Mouse (Mus musculus): ENCODE data around the gene Itga3. TPM values are rescaled to one million over a fixed set of nuclear protein-coding genes. Genes with fewer than 3 reads are reported as not detected.

Itga3 gene
- total and polyA plus RNA-seq, 3 experiments, result 5.8 to 53.0 (median 9.0) TPM

DNA sequence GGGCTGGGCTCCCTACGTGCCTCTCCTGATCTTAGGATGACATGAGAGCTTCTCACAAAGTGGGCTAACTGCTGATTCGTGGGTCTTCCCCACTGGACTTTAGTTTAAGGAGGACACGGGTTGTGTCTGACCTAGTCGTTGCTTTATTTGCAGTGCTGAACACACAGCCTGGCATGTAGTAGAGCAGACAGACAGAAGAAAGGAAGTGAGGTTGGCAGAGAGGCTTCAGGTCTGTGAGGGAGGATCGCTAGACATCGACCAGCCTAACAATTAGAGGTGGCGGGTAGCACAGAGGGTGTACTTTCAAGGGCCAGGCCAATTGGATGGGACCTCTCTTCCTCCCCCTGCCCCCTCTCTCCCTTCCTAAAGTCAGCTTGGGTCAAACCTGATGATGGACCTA is 33.0 kb downstream of the Itga3 start:
- H3K79me2 ChIP-seq (replicated peaks; ENCODE audit: control insufficient read depth, extremely low read depth, insufficient read depth, poor library complexity, severe bottlenecking), result no peaks in the 10 kb centered on the region

DNA sequence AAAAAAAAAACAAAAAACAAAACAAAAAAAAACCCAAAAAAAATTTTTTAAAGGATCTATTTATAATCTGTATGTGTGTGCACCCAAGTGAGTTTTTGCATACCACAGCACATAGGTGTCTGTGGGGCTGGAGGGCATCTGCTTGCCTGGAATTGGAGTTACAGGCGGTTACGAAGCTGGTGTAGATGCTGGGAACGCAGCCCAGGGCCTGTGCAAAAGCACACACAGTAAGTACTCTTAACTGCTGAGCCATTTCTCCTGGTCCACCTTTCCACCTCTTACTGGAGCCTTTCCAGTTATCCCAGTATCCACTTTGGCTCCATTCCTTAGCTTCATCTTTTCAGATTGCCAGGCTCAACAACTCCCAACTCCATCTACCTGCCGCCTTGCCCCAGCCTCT is 33.5 kb downstream of the Itga3 start:
- no peaks in the 10 kb centered on the region for H3K9me3 ChIP-seq (replicated peaks; ENCODE audit: low read length)
- H3K9ac ChIP-seq (ENCODE audit: insufficient read depth, low read depth), result no peak overlapping the region
- no peak overlapping the region for H3K4me3 ChIP-seq (replicated peaks in 1 of 3; ENCODE audit: low read depth in 2 of 3, low read length in 2 of 3, poor library complexity in 1 of 3)
- DNase-seq (ENCODE audit: extremely low read depth), result no peak
- peaks cover 26 to 40% of the 10 kb centered on the region in 2 experiments for H3K36me3 ChIP-seq (replicated peaks in 1 of 2; ENCODE audit: control insufficient read depth in 1 of 2, insufficient read depth in 1 of 2, low read length in 1 of 2)
- no peak for TF ChIP-seq MXI1 (IDR thresholded peaks at IDR 0.05; ENCODE audit: low read depth, low read length)
- no peak for TF ChIP-seq SMC3 (IDR thresholded peaks at IDR 0.05; ENCODE audit: low read depth, low read length)
- no peak for TF ChIP-seq HCFC1 (IDR thresholded peaks at IDR 0.05; ENCODE audit: low read depth, low read length)
- TF ChIP-seq TCF12 (IDR thresholded peaks at IDR 0.05; ENCODE audit: low read depth, low read length), result no peak
- no peak for TF ChIP-seq MAX (IDR thresholded peaks at IDR 0.05; ENCODE audit: low read length)
- no peak for TF ChIP-seq POLR2A (IDR thresholded peaks at IDR 0.05; ENCODE audit: low read depth, low read length)
- TF ChIP-seq CHD2 (IDR thresholded peaks at IDR 0.05; ENCODE audit: low read length), result no peak
- no peak for TF ChIP-seq JUN (IDR thresholded peaks at IDR 0.05; ENCODE audit: insufficient read depth, low read depth, low read length)
- no peak for TF ChIP-seq RCOR1 (conservative IDR thresholded peaks at IDR 0.05; ENCODE audit: low read depth, low read length)
- TF ChIP-seq SIN3A (IDR thresholded peaks at IDR 0.05; ENCODE audit: low read length), result no peak
- no peak for TF ChIP-seq CTCF (conservative IDR thresholded peaks at IDR 0.05 in 1 of 2, IDR thresholded peaks at IDR 0.05 in 1 of 2; ENCODE audit: low read depth in 2 of 2, low read length in 2 of 2)
- no peak for TF ChIP-seq ETS1 (conservative IDR thresholded peaks at IDR 0.05; ENCODE audit: low read depth, low read length)
- no peak for TF ChIP-seq GABPA (IDR thresholded peaks at IDR 0.05; ENCODE audit: insufficient replicate concordance, low read depth, low read length)
- no peak for TF ChIP-seq ELF1 (IDR thresholded peaks at IDR 0.05; ENCODE audit: low read depth, low read length)
- no peak for TF ChIP-seq ZMIZ1 (IDR thresholded peaks at IDR 0.05; ENCODE audit: low read depth, low read length)
- TF ChIP-seq ZC3H11A (IDR thresholded peaks at IDR 0.05; ENCODE audit: low read depth, low read length), result no peak
- TF ChIP-seq RAD21 (IDR thresholded peaks at IDR 0.05; ENCODE audit: low read depth, low read length), result no peak
- no peak overlapping the region for H3K27ac ChIP-seq (ENCODE audit: insufficient read depth, low read depth)
- peaks cover 0 to 10% of the 10 kb centered on the region in 2 experiments; a peak in 2 of 4 replicates for H3K4me1 ChIP-seq (ENCODE audit: control insufficient read depth in 1 of 2, insufficient read depth in 2 of 2)
- H3K4me2 ChIP-seq (ENCODE audit: insufficient read depth, low read depth, poor library complexity, severe bottlenecking), result no peak overlapping the region
- dilution Hi-C loops (cut with MboI; ENCODE audit: extremely low pct_ligation_motif_present, extremely low pct_unique_long_range_greater_than_20kb, low sequenced_read_pairs) (no loop called here), in situ Hi-C loops (cut with MboI; ENCODE audit: low pct_ligation_motif_present, low pct_unique_long_range_greater_than_20kb, low sequenced_read_pairs) (loop anchor here (5.0 to 10.0 kb wide), 2 partner anchors 64 to 192 kb away; no protein-coding TSS in a partner anchor)
- peaks cover 37% of the 10 kb centered on the region for H3K27me3 ChIP-seq (replicated peaks)
- H3K79me2 ChIP-seq (replicated peaks; ENCODE audit: control insufficient read depth, extremely low read depth, insufficient read depth, poor library complexity, severe bottlenecking), result no peaks in the 10 kb centered on the region

More for the DNA sequence above, 33.0 kb downstream of the Itga3 start:
- TF ChIP-seq JUN (IDR thresholded peaks at IDR 0.05; ENCODE audit: insufficient read depth, low read depth, low read length) (no peak), POLR2AphosphoS2 (IDR thresholded peaks at IDR 0.05; ENCODE audit: low read depth, low read length) (peak; percentile 37; the same call in 1 of the 2 replicates)
- Histone ChIP-seq H3K9me3 (replicated peaks; ENCODE audit: low read length) (no peaks in the 10 kb centered on the region), H3K4me1 (ENCODE audit: control insufficient read depth in 1 of 2, insufficient read depth in 2 of 2) (peaks cover 0 to 10% of the 10 kb centered on the region in 2 experiments; a peak in 2 of 4 replicates), H3K4me2 (ENCODE audit: insufficient read depth, low read depth, poor library complexity, severe bottlenecking) (no peak overlapping the region), H3K9ac (ENCODE audit: insufficient read depth, low read depth) (no peak overlapping the region), H3K36me3 (replicated peaks in 1 of 2; ENCODE audit: control insufficient read depth in 1 of 2, insufficient read depth in 1 of 2, low read length in 1 of 2) (peaks cover 30 to 44% of the 10 kb centered on the region in 2 experiments), H3K4me3 (replicated peaks in 1 of 3; ENCODE audit: low read depth in 2 of 3, low read length in 2 of 3, poor library complexity in 1 of 3) (no peak overlapping the region), H3K27me3 (replicated peaks) (peaks cover 32% of the 10 kb centered on the region), H3K27ac (ENCODE audit: insufficient read depth, low read depth) (no peak overlapping the region)
- in situ Hi-C loops (cut with MboI; ENCODE audit: low pct_ligation_motif_present, low pct_unique_long_range_greater_than_20kb, low sequenced_read_pairs), result loop anchor here (5.0 to 10.0 kb wide), 2 partner anchors 64 to 191 kb away; no protein-coding TSS in a partner anchor
- no peak for DNase-seq (ENCODE audit: extremely low read depth)
- dilution Hi-C loops (cut with MboI; ENCODE audit: extremely low pct_ligation_motif_present, extremely low pct_unique_long_range_greater_than_20kb, low sequenced_read_pairs), result no loop called here

All from CH12.LX (cell line).